Mouse (Mus musculus) CD4-positive helper T cell, adult 2 months (primary cell): ENCODE data around the gene Thada.
A peak's percentile ranks its signal among the peaks of the same experiment; 100 is the strongest.

ENCODE experiments used
- DNase-seq: peaks from one replicate; pipeline ENCODE4 v3.0.0-alpha.2; 2012; ENCODE audit warnings: low read depth, missing footprints, low spot score

Thada gene

DNA sequence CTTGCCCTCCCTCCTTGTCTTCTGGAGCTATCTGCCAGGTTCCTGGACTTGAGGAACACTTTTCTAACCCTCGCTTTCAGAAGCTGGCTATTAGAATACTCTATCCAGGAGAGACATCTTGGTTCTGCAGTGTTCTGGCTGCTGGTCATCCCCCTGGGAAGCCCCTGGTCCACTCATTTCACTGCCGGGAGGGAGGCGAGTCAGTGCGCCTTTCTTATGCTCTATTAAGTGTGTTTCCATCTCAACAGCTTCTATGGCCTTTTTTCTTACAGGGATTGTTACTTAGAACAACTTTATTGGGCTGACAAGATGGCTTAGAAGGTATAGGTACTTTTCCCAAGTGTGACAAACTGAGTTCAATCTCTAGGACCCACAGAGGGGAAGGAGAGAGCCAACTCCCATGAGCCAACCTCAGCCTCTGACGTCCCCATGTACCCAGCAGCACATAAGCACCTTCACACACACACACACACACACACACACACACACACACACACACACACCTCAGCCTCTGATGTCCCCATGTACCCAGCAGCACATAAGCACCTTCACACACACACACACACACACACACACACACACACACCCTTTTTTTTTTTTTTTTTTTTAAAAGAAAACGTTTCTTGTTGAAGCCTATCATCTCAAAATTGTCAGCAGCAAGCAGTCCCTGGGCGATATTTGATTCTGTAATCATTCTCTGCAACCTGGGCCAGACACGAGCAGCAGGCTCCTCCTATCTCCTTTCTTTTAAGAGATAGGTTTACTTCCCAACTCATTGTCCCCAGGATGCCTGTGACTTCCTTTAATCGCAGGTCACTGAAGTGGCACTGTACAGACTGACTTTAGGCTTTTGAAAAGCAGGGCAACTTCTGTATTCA is 113.9 kb downstream of the Thada start:
- peak; percentile 57 for DNase-seq

DNA sequence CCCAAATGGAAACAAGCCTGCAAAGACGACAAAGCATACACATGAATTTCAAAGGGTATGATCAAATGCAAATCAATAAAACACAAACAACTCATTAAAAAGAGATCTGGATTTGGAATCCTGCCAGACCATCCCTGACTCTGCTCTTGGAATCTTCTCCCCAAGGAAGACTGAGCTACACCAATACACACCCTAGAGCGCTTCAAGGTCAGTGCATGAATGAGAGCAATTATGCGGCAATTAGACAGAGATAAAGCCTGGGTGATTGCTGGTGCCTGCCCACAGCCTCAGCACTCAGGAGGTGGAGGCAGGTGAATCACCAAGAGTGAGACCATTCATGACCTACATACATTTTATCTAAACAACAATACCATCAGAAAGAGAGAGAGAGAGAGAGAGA is 114.7 kb downstream of the Thada start:
- DNase-seq = no peak

DNA sequence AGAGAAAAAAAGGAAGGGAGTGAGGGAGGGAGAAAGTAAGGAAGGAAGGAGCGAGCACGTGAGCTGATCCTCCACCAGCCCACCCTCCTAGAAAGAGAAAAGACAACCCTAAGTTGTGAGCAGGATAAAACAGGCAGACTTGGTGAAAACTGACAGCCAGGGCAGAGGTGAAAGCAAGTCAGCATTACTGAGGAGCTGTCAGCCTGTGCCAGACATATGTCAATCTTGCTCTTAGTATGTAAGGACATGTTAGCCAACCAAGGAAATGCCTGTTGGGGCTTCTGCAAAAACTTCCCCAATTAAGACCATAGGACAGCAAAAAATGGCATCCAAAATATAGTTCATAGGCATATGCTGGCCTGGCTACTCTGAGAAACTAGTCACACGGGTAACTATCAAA is 117.1 kb downstream of the Thada start:
- no peak for DNase-seq

DNA sequence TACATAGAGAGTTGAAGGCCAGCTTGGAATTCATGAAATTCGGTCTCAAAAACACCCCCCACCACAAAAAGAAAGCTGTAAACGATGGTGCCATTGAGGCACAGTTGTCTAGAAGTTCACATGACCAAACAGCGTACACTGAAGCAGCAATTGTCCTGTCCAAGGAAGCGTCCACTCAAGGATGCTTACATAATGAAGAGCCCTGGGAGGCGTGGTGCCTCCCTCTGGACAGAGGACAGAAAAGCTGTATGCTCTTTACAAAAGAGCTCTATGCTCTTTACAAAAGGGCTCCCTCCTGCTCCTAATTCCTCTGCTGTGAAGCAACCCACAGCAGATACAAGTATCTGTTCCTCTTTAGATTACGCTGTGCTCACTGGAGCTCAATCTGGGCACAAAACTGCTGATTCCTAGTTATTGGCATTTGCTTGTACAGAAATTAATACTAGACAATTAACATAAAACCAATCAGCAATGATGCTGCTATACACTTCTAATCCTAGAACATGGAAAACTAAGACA is 123.6 kb downstream of the Thada start:
- DNase-seq = no peak

DNA sequence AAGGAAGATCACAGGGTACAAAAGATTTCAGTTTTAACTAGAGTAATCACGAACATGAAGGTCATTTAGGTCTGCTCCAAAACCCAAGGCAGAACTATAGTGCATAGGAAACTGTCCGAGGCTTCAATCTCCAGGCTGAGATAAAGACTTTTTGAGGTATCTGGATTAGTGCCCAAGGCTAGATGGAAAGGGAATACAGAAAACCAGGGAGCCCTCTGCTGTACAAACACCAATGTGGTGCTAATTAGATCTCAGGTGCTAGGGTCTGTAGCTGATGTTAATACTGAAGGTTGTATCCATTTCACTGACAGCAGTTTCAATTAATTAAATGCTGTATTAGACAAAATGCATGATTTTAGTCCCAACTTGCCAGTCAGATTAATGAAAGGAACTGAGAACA is 124.3 kb downstream of the Thada start:
- DNase-seq = no peak

DNA sequence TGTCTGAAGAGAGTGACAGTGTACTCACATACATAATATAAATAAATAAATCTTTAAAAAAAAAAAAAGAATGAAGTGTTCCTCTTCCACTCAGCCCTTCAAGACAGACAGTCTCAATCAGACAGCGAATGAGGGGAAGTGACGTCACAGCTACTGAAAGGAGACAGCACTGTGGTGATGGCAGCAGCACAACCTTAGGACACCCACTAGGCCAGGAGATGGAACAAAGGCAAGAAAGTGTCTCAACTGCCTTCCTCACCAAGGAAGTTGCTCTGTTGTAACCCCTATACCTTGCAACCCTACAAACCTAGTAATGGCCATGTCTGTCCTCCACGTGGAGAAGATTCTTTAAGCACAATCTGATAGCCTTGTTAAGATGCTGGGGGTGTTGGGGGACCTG is 125.4 kb downstream of the Thada start:
- DNase-seq = no peak

DNA sequence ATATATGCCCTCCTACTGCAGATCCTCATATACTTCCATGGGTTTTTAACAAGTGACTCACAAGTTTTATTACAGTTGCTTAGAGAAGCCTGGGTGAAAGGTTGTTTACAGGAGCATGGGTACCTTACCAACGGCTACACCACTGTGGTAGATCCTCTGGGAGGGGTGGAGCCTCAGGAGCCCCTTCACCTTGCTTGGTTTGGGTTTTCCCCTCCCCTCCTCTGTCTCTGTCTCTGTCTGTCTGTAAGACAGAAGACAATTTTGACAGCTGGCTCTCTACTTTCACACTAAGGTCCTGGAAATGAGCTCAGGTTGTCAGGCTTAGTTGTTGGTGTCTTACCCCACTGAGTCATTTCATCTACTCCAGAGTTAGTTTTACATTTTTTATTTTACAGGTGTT is 130.0 kb downstream of the Thada start:
- DNase-seq = peak; percentile 56

DNA sequence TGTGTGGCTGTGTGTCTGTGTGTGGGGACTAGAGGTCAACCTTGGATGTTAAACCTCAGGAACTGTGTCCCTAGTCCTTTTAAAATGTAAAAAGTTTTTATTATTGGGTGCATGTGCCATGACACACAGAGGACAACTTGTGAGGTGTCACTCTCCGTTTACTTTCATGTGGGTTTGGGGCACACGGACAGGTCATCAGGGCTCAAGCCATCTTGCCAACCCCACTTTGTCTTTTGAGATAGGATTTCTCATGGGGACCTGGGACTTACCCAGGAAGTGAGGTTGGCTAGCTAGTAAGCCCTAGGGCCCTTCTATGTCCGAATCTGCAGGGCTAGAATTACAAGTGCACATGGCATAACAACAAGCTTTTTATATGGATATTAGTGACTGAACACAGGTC is 130.9 kb downstream of the Thada start:
- DNase-seq = no peak

DNA sequence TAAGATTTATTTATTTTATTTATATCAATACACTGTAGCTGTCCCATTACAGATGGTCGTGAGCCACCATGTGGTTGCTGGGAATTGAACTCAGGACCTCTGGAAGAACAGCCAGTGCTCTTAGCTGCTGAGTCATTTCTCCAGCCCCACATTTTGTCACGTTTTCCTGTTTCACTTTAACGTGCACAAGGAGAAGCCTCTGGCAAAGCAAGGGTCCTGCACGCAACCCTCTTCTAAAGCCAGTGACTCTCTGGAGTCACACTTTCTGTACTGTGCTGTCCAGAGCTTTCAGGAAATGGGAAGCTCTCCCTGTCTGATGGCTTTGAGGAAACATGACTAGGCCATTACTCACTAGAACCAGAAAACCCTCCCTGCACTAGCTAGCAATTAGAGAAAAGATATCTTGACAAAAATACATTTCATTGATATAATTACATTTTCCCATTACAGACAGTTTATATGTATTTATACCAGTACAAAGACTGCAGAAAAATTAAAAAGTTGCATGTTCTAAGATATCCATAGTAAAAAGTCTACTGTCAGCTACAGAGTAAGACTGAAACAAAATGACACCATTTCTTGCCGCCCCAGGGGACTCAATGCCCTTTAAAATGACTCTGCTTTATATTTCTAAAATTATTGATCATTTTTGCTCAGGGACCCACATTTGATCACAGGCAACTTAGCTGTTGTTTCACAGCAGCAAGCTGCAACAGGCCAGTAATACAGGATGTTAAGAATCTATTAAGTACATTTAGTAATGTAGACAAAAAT is 131.6 kb downstream of the Thada start:
- DNase-seq = peak; percentile 31

DNA sequence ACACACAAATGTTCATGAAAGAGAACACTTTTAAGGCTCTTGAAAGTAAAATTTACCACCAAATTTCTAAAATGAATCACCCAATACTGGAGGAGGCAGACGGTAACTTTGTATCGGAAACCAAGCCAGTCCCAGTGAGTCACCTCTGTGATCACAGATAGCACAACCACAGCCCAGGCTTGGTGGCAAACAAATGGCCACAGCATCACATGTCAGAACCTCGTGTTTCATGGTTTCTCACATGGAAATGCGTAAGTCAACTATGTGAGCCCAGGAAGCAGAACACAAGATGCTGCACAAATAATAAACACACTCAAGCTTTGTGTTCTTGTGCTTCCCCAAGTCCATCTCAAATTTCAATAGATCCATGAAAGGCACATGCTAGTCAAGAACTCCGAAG is 133.1 kb downstream of the Thada start:
- DNase-seq = peak; percentile 93

DNA sequence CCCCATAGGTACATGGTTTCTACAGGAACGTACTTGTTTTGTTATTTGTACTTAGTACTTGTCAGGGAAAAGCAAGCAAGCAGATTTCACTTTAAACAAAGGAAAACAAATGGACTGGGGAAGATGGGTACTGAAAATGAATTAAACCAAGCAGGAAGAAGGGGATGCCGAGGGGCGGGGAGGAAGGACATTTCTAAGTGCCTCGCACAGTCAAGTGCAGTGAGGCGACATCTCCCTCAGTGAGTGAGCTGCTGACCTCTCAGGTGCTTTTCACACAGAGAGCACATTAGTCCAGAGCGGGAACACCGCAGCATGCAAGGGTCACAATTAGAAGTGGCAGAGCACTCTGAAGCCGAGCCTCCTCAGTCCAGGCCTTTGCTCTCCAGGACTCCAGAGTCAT is 135.0 kb downstream of the Thada start:
- DNase-seq = no peak

DNA sequence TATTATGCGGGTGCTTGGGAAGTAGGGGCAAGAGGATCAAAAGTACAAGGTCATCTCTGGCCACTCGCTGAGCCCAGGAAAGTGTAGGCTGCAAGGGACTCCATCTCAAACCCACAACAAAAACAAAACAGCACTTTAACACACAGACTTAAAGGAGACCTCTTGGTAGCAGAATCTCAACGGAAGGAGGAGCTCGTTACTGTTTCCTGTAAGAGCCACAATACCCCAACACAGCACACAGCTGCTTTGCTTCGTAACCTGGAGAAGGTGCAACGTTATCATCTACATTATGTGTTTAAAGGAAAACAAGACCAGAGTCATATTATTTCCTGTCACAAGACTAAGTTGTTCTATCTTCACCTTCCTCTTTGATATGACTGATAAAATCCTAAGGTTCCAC is 135.5 kb downstream of the Thada start:
- DNase-seq = peak; percentile 89

DNA sequence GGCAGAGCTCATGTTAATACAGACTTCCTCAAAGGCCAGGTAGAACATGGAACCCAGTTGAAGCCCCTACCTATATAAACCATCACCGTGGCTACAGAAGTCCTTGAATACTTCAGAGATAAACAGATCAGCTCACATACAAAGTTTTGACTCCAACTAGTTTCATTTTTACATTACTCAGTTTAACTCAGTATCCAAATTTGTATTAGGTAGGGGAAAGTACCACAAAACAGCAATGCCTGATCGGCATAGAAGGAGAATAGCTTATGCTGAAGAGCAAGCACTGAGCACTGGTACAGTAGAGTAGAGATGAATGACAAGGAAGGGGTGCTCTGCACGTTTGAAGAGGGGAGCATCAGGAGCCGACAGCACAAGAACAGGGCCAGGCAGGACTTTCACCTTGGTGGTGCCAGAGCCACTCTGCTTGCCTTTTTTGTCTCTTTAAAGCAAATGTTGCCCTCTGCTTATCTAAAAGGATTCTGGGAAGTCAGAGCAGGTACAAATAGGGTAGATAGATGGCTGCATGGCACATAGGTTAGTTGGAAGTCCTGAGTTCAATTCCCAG is 136.0 kb downstream of the Thada start:
- DNase-seq = peak; percentile 61

DNA sequence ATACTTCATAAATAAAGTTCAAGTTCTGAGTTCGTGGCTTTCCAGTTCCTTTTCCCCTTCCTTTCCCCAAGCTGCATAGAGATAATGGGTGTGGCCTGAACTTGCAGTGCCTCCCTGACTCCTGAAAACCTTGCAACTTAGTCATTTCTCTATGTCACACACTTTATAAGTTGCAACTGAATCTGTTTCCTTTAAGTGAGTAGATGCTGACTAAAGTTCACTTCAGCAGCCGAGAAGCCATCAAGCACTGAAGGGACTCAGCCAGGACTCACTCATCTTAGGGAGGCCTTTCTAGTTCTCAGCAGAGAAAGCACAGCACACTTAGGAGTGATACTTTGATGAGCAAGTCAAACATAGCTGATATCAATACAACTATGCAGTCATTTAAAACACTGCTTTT is 137.5 kb downstream of the Thada start:
- DNase-seq = peak; percentile 40

DNA sequence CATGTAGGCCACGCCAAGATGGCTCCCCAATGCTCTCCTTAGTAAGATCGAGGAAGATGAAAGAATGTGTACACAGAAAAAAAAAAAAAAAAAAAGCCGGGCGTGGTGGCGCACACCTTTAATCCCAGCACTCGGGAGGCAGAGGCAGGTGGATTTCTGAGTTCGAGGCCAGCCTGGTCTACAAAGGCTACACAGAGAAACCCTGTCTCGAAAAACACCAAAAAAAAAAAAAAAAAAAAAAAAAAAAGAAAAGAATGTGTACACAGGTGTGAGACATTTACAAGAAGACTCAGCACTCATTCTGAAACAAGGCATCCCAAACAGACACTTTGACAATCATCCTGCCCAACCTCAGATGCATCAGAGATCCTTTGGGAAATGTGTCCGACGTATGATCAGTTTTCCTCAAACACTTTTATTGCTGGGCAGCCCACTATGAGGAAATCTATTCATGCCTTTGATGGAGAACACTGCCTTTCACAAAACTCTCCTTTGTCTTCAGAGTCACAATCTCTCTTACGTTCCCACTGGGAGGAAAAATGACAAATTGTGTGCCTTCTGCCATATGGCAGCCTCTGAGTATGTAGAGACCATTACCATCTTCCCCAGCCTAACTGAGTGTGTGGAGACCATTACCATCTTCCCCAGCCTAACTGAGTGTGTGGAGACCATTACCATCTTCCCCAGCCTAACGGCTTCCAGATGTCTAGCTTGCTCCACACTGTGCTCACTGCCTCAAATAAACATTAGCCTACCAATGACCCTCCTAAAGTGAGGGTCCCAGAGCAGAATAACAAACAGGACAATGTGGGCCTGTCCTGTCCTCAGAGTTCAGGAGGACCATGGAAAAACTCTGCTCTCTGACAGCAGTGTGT is 138.7 kb downstream of the Thada start:
- no peak for DNase-seq

DNA sequence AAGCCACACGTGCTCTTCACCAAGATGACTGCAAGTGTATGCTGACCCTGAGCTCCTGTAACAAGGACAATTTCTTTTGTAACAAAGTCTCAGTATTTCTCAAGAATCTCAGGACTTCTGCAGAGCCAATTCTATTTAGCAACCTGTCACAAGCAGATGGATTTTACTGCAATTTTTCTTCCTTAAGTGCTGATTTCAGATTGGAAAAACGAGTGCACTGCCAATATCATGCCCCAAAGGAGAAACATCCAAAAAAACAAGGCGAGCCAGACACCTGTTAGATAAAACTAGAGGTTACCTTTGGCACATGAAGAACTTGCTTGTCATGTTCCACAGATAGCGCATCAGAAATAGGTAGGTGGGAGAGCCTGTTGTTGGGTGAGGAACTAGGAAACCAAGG is 143.8 kb downstream of the Thada start:
- no peak for DNase-seq

DNA sequence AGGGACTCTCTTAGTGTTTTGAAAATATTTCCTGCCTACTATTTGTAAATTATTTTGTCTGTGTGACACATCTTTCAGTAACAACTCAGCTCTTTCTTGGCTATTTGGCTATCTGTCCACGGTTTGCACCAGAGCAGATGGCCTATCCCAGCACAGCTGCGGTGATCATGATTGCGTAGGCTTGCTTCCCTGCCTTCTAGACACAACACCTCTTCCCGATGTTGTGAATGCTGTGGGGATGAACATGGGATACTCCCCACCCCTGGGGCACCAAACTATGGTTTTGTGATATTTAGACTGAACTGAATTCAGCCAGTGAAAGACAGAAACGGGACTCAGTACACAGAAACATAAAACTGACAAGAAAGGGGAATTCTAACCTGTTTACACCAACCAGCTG is 144.7 kb downstream of the Thada start:
- DNase-seq = no peak

DNA sequence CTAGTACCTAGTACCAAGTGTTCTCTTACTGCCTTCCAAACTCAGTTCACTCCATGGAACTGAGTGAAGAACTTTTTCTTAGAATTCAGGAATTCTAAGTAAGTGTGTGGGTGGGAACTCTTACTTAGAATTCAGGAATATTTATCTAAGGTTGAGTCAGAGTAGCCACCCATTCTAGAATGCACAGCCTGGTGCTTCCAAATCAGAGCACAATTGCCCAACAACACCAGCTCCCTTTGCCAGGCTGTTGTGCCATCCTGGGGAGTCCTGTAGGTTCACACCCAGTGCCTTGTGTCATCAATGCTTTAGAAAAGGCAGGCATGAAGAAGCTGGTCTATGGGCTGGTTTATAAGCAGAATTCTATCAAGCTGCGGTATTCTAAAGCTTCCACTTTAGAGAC is 145.4 kb downstream of the Thada start:
- DNase-seq = no peak

DNA sequence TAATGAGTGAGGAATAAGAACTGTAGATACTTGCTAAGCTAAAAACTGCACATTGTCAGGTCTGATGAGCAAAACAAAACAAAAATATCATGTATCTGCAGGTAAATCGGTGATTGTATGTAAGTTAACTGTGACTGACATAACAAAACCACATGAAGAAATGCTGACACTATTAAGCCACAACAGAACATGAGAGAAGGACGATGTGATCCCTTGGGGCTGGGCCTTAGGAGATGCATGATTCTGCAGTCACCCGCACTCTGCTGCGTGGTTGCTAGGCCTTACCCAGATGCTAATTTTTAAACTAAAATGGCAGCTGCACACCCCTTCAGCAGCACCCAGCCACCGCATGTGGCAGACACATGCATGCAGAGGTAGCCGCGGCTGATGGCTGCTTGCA is 151.7 kb downstream of the Thada start:
- DNase-seq = peak; percentile 48

DNA sequence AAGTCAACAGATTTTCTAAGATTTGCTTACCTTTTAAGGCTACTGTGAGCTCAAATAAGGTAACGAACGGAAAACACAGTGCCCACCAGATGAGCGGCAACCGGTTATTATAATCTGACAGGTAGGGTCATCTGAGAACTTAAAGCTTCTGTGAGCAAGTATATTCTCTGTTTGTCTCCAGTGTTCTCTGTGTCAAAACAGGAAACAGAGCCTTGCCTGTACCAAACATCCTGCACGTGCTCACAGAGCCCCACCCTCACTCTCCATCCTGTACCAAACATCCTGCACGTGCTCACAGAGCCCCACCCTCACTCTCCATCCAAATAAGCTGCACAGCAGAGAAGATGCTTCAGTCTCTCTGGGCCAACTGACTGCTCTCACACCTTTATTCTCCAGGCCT is 152.5 kb downstream of the Thada start:
- peak; percentile 85 for DNase-seq

DNA sequence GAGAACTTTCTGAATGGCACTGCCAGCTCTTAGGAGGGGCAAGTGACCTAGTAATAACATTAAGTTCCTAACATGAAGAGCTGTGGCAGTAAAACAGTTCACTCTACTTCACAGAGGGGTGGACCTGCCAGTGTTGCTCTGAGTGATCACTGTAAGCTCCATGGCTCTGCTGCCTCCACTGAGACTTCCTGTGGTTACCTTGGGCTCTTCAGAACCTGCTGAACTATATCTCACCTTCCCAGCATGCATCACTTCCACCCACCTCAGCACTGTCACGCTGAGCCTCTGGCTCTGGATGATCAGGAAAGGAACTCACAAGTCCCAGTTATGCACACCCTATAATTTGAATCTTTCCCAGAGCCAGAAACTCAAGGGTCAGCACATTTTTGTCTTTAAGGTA is 159.9 kb downstream of the Thada start:
- peak; percentile 87 for DNase-seq
